Mouse (Mus musculus) limb, embryonic 10.5 days (tissue): ENCODE data around the gene Pigq. TPM values are rescaled to one million over a fixed set of nuclear protein-coding genes. Genes with fewer than 3 reads are reported as not detected.

Experiments used
- polyA plus RNA-seq: library from polyadenylated mRNA; unstranded; fragments of >200 nt; fragmentation: Nextera tagmentation; extraction: Ambion mirVana; gene quantifications from 2 replicates; pipeline ENCODE4 v1.2.1, GENCODE M21; 2016

Pigq gene
- polyA plus RNA-seq, 1 experiment from 2014 or later = 65.2 TPM

Other genes starting within 250 kb of the Pigq start
- 2.0 TPM in 2 replicates for gene Gng13, start 227.8 kb downstream of the Pigq start, polyA plus RNA-seq
- 68.5 and 71.9 TPM in 2 replicates for gene Chtf18, start 217.5 kb downstream of the Pigq start, polyA plus RNA-seq
- 24.8 and 27.0 TPM in 2 replicates for gene Rpusd1, start 217.3 kb downstream of the Pigq start, polyA plus RNA-seq
- not detected in 2 replicates for gene Mslnl, start 208.9 kb downstream of the Pigq start, polyA plus RNA-seq
- 0.98 TPM in 1 of 2 replicates, not detected in the other for gene Msln, start 190.6 kb downstream of the Pigq start, polyA plus RNA-seq
- gene Narfl, start 171.2 kb downstream of the Pigq start, polyA plus RNA-seq = 21.2 and 26.8 TPM in 2 replicates
- 59.7 and 80.7 TPM in 2 replicates for gene Haghl, start 159.3 kb downstream of the Pigq start, polyA plus RNA-seq
- 0.44 and 0.50 TPM in 2 replicates for gene Ccdc78, start 158.4 kb downstream of the Pigq start, polyA plus RNA-seq
- 55.6 and 63.3 TPM in 2 replicates for gene Fam173a, start 152.0 kb downstream of the Pigq start, polyA plus RNA-seq
- gene AC134908.4, start 149.3 kb downstream of the Pigq start, polyA plus RNA-seq = 0.76 TPM in 1 of 2 replicates, not detected in the other
- 87.5 and 112 TPM in 2 replicates for gene Metrn, start 147.8 kb downstream of the Pigq start, polyA plus RNA-seq
- gene Fbxl16, start 135.9 kb downstream of the Pigq start, polyA plus RNA-seq = 1.0 and 1.5 TPM in 2 replicates
- gene Wdr24, start 121.3 kb downstream of the Pigq start, polyA plus RNA-seq = 31.6 and 32.0 TPM in 2 replicates
- gene Jmjd8, start 116.1 kb downstream of the Pigq start, polyA plus RNA-seq = 52.4 and 54.9 TPM in 2 replicates
- 408 and 426 TPM in 2 replicates for gene Stub1, start 111.5 kb downstream of the Pigq start, polyA plus RNA-seq
- gene Rhbdl1, start 107.6 kb downstream of the Pigq start, polyA plus RNA-seq = 1.0 and 1.2 TPM in 2 replicates
- 1.5 and 1.9 TPM in 2 replicates for gene Gm20683, start 103.2 kb downstream of the Pigq start, polyA plus RNA-seq
- 30.8 and 32.6 TPM in 2 replicates for gene Rhot2, start 100.1 kb downstream of the Pigq start, polyA plus RNA-seq
- 45.5 and 46.2 TPM in 2 replicates for gene Wdr90, start 83.4 kb downstream of the Pigq start, polyA plus RNA-seq
- gene Mcrip2, start 76.2 kb downstream of the Pigq start, polyA plus RNA-seq = 13.6 and 22.0 TPM in 2 replicates
- gene Mettl26, start 69.9 kb downstream of the Pigq start, polyA plus RNA-seq = 69.3 and 69.6 TPM in 2 replicates
- 2.6 and 5.6 TPM in 2 replicates for gene Wfikkn1, start 64.1 kb downstream of the Pigq start, polyA plus RNA-seq
- gene Rab40c, start 25.2 kb downstream of the Pigq start, polyA plus RNA-seq = 37.5 and 37.9 TPM in 2 replicates
- 0.10 and 0.18 TPM in 2 replicates for gene Nhlrc4, start within 50 bp of the Pigq start, polyA plus RNA-seq
- gene A930017K11Rik, start 7.6 kb upstream of the Pigq start, polyA plus RNA-seq = 0.08 and 0.20 TPM in 2 replicates
- gene Capn15, start 40.9 kb upstream of the Pigq start, polyA plus RNA-seq = 38.7 and 38.9 TPM in 2 replicates
- gene Rab11fip3, start 124.6 kb upstream of the Pigq start, polyA plus RNA-seq = 20.9 and 22.1 TPM in 2 replicates
- 23.0 and 26.3 TPM in 2 replicates for gene Decr2, start 145.4 kb upstream of the Pigq start, polyA plus RNA-seq
- gene Nme4, start 150.7 kb upstream of the Pigq start, polyA plus RNA-seq = 163 and 186 TPM in 2 replicates
- gene Tmem8, start 168.4 kb upstream of the Pigq start, polyA plus RNA-seq = 0.53 and 0.56 TPM in 2 replicates
- gene Mrpl28, start 178.6 kb upstream of the Pigq start, polyA plus RNA-seq = 302 and 336 TPM in 2 replicates
- gene Axin1, start 193.8 kb upstream of the Pigq start, polyA plus RNA-seq = 11.5 and 14.2 TPM in 2 replicates